Mouse (Mus musculus) adipocyte (in vitro differentiated cells): ENCODE measurements around the gene Olfr921.

Experiments used
- DNase-seq: peaks from one replicate; pipeline ENCODE4 v3.0.0-alpha.2; 2016; ENCODE audit warnings: low spot score

Gene Olfr921

GRCm38 (mm10) chr9:38772768-38773167, at the start of gene Olfr921:
Gene Olfr921, plus strand, starts transcription at chr9:38773068.
- DNase-seq, result no peak

GRCm38 (mm10) chr9:38724044-38724443, 48.8 kb upstream of the Olfr921 start:
- DNase-seq, result no peak

- no peak for DNase-seq
These were observed 44.6 kb upstream of the Olfr921 start for GRCm38 (mm10) chr9:38728218-38728617.

- no peak for DNase-seq
These were observed 31.5 kb upstream of the Olfr921 start for GRCm38 (mm10) chr9:38741408-38741807.

- DNase-seq, result no peak
These were observed 28.1 kb upstream of the Olfr921 start for GRCm38 (mm10) chr9:38744619-38745315.

GRCm38 (mm10) chr9:38751999-38752398, 20.9 kb upstream of the Olfr921 start, which contains the start of gene Olfr920:
Gene Olfr920, plus strand, starts transcription at chr9:38752299.
- DNase-seq, result no peak

- no peak for DNase-seq
These were observed 19.8 kb downstream of the Olfr921 start for GRCm38 (mm10) chr9:38792689-38793088.

- no peak for DNase-seq
These were observed 32.8 kb downstream of the Olfr921 start for GRCm38 (mm10) chr9:38805696-38806095.

GRCm38 (mm10) chr9:38814314-38814713, 41.4 kb downstream of the Olfr921 start, which contains the start of gene Olfr922:
Gene Olfr922, plus strand, starts transcription at chr9:38814614.
- DNase-seq, result no peak

- DNase-seq, result no peak
These were observed 42.7 kb downstream of the Olfr921 start for GRCm38 (mm10) chr9:38815458-38815986.

- DNase-seq, result no peak
These were observed 53.4 kb downstream of the Olfr921 start, which contains the start of gene Olfr923 for GRCm38 (mm10) chr9:38826245-38826644. Gene Olfr923, plus strand, starts transcription at chr9:38826545.
